Mouse (Mus musculus) kidney, postnatal 25 days (tissue): Measurements from ENCODE around the gene Fam19a3.

Source experiments
- DNase-seq, 2 experiments: peaks; one replicate each; pipeline ENCODE4 v3.0.0; 2021; ENCODE audit warnings: mixed read lengths in 2 of 2

The Fam19a3 gene

GRCm38 (mm10) chr3:104791671-104792070 is 10.0 kb upstream of the Fam19a3 start:
- no peak for DNase-seq

GRCm38 (mm10) chr3:104791017-104791416 is 9.4 kb upstream of the Fam19a3 start:
- no peak for DNase-seq

GRCm38 (mm10) chr3:104790401-104790937 is 8.8 kb upstream of the Fam19a3 start:
- DNase-seq = peak; percentile 52 to 81

GRCm38 (mm10) chr3:104789822-104790221 is 8.2 kb upstream of the Fam19a3 start:
- peak; percentile 68 to 77 for DNase-seq

- DNase-seq = peak in 1 of 2 experiments; percentile 63
Measured at GRCm38 (mm10) chr3:104789312-104789605, 7.6 kb upstream of the Fam19a3 start.

- DNase-seq = peak; percentile 87 to 94
Measured at GRCm38 (mm10) chr3:104788561-104789311, 7.1 kb upstream of the Fam19a3 start.

GRCm38 (mm10) chr3:104788075-104788474 is 6.4 kb upstream of the Fam19a3 start, which contains the start of gene Rhoc:
Rhoc (plus strand) TSS chr3:104788375.
- no peak for DNase-seq

GRCm38 (mm10) chr3:104785284-104785683 is 3.6 kb upstream of the Fam19a3 start:
- no peak for DNase-seq

- peak in 1 of 2 experiments; percentile 9 for DNase-seq
Measured at GRCm38 (mm10) chr3:104783971-104784500, 2.4 kb upstream of the Fam19a3 start.

GRCm38 (mm10) chr3:104782061-104782681 is 531 bp upstream of the Fam19a3 start:
- peak; percentile 80 to 88 for DNase-seq

- DNase-seq = peak; percentile 81 to 87
Measured at GRCm38 (mm10) chr3:104780561-104781420, 849 bp downstream of the Fam19a3 start, which contains the start of gene Ppm1j. Ppm1j (plus strand) TSS chr3:104781056.

GRCm38 (mm10) chr3:104779949-104780348 is 1.7 kb downstream of the Fam19a3 start:
- DNase-seq = peak in 1 of 2 experiments; percentile 36

- DNase-seq = peak in 1 of 2 experiments; percentile 19
Measured at GRCm38 (mm10) chr3:104777342-104777741, 4.3 kb downstream of the Fam19a3 start.

GRCm38 (mm10) chr3:104773301-104773700 is 8.3 kb downstream of the Fam19a3 start:
- no peak for DNase-seq

- no peak for DNase-seq
Measured at GRCm38 (mm10) chr3:104771460-104771859, 10.2 kb downstream of the Fam19a3 start.

GRCm38 (mm10) chr3:104770918-104771317 is 10.7 kb downstream of the Fam19a3 start:
- no peak for DNase-seq

- peak; percentile 63 to 65 for DNase-seq
Measured at GRCm38 (mm10) chr3:104770035-104770434, 11.6 kb downstream of the Fam19a3 start.

GRCm38 (mm10) chr3:104769135-104769534 is 12.5 kb downstream of the Fam19a3 start:
- DNase-seq = peak in 1 of 2 experiments; percentile 32

- DNase-seq = no peak
Measured at GRCm38 (mm10) chr3:104767716-104768115, 13.9 kb downstream of the Fam19a3 start.

- no peak for DNase-seq
Measured at GRCm38 (mm10) chr3:104767141-104767540, 14.5 kb downstream of the Fam19a3 start.

GRCm38 (mm10) chr3:104765021-104765420 is 16.6 kb downstream of the Fam19a3 start:
- peak in 1 of 2 experiments; percentile 45 for DNase-seq

- peak in 1 of 2 experiments; percentile 38 for DNase-seq
Measured at GRCm38 (mm10) chr3:104762103-104762863, 19.4 kb downstream of the Fam19a3 start.
